Mouse (Mus musculus): ENCODE data around the gene Golph3l. TPM values are rescaled to one million over a fixed set of nuclear protein-coding genes. Genes with fewer than 3 reads are reported as not detected.
"Not testable (repeated sequence)": the region's sequence is repeated elsewhere in the genome, so short reads cannot be mapped to it uniquely, and the experiment has no call there.

Gene Golph3l
- 26.8 and 29.3 TPM in 2 replicates for polyA plus RNA-seq (2012; rRNA removed)

DNA sequence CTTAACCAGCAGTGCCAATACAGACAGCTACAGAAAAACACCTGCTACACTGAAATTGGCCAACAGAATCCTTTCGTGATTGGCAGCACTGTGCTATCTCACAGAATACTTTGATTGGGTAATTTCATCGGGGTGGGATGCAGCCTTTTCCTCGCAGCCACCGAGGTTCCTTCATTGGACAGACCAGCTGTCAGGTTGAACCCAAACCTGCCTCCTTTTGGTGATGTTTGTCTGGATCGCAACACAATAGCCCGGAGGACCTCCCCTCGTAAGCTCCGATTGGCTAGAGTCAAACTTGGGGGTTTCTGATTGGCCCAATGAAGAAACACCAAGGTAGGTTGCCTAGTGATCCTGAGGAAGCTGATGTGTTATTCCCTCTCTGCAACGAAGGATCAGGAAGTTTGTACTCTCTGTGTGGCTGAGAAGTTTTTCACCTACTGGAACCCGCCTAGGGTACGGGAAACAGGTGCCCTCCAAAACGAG is at the start of gene Golph3l:
Golph3l (plus strand) TSS at position 331 of the 483 bp plus-strand sequence.
- DNase-seq (ENCODE audit: low spot score) = peak; percentile 69

DNA sequence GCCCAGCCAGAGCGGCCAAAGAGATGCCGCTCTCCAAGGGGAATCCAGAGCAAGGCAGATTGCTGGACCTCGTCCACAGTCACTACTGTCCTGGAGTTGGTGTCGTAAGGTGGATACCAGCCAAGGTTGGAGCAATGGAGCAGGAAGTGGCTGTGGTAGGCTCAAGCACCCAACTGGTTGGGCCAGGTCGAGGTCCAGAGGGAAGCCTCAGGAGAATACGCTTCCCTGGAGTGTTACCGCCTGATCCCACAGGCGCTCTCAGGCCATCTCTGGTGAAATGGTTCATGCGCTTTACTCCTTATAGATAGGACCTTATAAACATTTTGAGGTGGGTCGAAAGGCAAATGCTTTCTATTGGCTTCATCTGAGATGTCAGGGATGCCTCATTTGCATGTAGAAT is 49.8 kb upstream of the Golph3l start:
- DNase-seq (ENCODE audit: low spot score) = no peak

DNA sequence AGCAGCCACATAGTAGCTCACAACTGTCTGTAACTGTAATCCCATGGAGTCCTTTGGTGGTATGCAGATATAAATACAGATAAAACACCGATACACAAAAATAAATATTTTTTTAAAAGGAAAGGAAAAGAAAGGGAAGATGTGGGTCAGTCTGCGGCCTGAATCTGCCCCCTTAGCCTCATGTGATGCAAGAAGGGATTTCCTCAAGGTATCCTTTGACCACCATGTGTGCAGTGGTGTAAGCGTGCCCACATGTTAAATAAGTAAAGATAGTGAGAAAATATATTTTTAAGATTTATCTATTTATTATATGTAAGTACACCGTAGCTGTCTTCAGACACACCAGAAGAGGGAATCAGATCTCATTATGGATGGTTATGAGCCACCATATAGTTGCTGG is 48.9 kb upstream of the Golph3l start:
- DNase-seq (ENCODE audit: low spot score) = no peak

DNA sequence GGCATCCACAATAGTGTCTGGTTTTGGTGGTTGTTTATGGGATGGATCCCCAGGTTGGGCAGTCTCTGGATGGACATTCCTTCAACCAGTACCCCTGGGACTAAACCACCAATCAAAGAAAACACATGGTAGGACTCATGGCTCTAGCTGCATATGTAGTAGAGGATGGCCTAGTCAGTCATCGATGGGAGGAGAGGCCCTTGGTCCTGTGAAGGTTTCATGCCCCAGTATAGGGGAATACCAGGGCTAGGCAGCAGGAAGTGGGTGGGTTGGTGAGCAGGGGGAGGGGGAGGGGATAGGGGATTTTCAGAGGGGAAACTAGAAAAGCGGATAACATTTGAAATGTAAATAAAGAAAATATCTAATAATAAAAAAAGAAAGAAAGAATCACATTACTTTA is 47.5 kb upstream of the Golph3l start:
- DNase-seq (ENCODE audit: low spot score) = not testable (repeated sequence)

DNA sequence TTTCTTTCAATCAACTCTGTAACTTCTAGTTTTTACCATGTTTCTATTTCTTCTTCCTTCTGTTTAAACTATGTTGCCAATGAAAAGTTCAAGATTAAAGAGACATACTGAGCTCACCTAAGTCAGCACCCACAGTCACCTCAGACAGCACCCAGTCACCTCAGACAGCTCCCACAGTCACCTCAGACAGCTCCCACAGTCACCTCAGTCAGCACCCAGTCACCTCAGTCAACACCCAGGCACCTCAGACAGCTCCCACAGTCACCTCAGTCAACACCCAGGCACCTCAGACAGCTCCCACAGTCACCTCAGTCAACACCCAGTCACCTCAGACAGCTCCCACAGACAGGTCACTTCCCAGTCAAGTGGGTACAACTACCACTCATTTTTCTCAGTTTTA is 46.6 kb upstream of the Golph3l start:
- DNase-seq (ENCODE audit: low spot score) = no peak

DNA sequence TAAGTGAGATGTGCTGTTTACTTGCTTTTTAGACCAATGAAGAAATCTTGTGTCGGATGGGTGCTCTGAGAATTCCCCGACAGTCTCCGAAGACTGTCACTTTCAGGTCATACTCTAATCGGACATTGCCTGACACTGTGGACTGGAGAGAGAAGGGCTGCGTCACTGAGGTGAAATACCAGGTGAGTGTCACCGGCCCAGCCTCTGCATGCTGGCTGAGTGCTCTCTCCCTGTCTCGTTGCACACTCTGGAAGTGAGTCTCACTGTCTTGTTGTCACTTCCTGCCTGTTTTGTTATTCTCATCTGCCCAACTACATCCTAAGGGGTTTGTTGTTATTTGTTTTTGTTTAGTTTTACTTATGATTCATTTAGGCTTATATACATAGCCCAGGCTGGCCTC is 45.8 kb upstream of the Golph3l start:
- DNase-seq (ENCODE audit: low spot score) = no peak

DNA sequence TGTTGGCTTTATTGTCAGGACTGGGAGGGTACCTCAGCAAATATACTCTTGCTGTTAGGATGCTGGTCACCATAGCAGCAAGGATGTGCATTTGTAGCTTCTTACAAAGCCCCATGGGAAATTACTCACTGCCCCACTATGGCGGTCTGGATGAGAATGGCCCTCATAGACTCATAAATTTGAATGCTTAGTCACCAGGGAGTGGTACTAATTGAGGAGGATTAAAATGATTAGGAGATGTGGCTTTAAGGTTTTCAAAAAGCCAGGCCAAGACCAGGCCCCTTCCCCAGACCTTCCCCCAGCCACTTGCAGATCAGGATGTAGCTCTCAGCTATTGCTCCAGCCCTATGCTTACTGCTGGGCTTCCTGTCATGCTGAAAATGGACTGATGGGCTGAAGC is 38.6 kb upstream of the Golph3l start:
- no peak for DNase-seq (ENCODE audit: low spot score)

DNA sequence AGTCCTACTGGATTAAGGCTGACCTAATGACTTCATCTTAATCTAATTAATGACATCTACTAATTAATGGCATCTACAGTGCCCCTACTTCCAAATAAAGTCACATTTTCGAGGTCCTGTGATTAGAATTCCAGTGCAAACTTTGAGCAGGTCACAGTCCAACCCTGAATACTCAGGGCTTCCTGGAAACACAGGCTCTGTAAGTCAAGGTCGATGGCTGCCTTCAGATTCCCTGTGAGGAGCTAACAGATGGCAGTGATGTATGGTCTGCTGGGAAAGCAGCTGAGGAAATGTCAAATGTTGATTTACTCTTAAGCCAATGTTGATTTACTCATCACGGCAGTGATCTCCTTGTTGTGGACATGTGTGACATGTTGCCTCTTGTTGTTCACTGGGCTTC is 34.7 kb upstream of the Golph3l start:
- DNase-seq (ENCODE audit: low spot score) = no peak

DNA sequence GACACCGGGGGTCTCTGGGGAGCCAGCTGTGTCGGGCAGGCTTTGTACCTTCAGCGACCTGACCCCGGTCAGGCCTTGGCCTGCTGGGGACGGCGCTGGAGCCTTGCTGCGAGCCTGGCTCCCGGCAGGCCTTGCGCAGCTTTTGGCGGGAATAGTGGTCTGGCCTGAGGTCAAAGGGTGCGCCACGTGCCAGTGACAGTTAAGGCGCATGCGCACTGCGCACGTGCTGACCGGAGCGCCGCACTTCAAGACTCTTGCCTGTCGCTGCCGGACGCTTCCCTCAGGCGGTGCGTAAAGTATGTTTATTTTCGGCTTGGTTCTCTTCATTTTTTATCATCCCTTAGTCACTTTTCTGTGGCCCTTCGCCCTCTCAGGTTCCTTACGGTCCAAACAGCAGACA is 29.3 kb upstream of the Golph3l start, which contains the start of gene Hormad1:
Hormad1 (plus strand) TSS at position 241 of the 400 bp plus-strand sequence.
- no peak for DNase-seq (ENCODE audit: low spot score)

DNA sequence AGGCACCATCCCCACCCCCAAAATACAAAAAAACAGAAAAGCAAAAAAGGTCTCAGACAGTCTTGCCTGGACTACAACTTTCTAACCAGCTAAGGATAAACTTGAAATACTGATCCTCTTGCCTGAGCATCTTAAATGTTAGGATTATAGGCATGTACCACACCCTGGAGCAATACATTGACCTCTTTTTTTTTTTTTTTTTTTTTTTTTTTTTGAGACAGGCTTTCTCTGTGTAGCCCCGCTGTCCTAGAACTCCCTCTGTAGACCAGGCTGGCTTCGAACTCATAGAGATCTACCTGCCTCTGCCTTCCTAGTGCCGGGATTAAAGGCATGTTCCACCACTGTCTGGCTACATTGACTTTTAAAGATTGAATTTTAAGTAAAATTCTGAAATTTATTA is 28.0 kb upstream of the Golph3l start:
- DNase-seq (ENCODE audit: low spot score) = no peak

DNA sequence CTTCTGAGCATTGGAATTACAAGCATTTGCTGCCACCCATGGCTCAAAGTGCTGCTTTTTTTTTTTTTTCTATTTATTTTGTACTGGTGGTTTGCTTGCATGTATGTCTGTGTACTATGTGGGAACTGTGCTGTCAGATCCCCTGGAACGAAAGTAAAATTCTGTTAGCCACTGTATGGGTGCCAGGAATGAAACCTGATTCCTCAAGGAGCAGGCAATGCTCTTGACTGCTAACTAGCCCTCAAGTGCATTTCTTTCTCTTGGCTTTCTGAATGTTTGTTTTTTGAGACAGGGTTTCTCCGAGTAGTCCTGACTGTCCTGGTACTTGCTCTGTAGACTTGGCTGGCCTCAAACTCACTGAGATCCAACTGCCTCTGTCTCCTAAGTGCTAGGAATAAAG is 26.9 kb upstream of the Golph3l start:
- DNase-seq (ENCODE audit: low spot score) = no peak

DNA sequence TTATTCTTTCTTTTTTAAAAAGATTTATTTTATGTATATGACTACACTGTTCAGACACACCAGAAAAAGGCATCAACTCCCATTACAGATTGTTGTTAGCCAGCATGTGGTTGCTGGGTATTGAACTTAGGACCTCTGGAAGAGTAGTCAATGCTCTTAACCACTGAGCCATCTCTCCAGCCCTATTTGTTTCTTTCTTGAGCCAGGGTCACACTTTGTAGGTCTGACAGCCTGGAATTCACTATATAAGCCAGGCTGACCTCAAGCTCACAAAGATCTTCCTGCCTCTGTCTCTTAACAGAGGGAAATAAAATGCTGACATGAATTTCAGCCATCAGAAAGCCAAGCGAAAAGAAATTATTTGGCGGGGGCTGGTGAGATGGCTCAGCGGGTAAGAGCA is 19.1 kb upstream of the Golph3l start:
- DNase-seq (ENCODE audit: low spot score) = no peak

DNA sequence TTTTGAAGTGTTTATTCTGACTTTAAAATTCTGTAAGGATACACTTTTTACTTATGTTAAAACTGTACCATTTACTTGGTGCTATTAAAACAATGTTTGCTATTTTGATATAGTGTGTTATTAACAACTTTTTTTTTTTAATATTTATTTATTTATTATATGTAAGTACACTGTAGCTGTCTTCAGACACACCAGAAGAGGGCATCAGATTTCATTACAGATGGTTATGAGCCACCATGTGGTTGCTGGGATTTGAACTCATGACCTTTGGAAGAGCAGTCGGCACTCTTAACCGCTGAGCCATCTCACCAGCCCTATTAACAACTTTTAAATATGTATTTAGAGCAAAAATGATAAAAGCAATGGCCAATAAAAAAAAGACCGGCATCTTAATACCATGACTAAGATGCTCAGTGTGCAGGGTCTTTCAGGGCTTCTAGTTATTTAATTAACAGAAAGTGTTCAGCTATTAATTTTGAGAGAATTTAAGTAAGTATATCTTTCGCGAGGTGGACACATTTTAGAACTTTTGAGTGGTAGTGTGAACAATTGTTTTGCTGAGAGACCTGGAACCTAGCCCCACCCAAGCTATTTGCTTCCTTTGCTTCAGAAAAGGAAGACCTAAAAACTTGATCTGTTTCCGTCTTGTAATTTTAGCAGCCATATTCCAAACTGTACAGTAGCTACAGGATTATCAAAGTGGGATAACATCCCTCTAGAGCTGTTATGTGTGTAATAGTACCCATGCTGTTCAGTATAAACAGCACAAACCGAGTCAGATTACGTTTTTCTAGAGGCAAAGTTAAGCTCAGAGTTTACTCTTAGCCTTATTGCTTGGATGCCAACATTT is 755 bp upstream of the Golph3l start:
- DNase-seq (ENCODE audit: low spot score) = no peak

DNA sequence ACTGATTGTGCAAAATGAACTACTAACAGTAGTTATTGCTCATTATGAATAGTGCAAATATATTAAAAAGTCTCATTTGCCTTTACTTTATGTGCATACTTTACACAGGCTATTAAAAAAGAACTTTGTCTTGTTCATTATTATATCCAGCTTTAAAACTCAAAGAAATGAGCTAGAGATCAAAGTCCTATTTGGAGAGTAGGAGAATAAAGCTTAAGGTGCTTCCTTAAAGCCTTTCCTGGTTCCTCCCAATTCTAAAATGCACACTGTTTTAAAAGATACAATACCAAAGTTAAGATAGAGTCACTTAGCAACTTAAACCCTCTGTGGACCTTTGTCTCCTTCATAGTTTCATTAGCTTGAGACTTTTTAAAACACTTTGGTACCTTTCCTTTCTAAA is 10.0 kb downstream of the Golph3l start:
- DNase-seq (ENCODE audit: low spot score) = no peak

DNA sequence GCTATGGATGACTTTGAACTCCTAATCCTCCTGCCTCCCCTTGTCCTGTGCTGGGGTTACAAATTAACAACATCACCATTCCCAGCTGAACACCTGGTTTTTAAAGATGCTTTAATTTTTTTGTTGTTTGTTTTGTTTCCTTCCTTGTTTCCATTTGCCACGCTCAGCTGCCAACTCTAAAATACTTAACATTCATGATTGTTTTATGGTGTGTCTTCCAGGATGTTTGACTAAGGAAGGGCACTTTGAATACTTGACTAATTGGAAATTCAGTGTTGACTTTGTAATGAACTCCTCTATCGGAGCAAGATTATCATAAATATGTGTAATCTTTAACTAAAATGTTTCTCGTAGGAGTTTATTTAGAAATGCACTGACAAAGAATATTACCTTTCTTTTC is 12.6 kb downstream of the Golph3l start:
- no peak for DNase-seq (ENCODE audit: low spot score)

DNA sequence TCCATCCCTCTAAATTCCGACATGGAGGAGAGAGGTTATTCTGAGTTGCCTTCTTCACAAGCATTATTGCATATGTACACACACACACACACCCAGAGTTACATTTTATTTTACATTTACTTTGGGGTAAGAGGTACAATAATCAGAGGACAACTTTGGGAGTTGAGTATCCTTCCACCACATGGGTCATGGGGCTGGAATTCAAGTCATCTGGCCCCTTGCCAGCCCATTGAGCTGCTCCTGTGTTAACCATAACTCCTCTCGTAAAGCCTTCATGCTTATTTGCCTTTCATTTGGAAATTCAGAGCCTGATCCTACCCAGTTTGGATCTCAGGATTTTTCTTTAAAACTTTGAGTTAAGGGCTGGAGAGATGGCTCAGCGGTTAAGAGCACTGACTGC is 17.4 kb downstream of the Golph3l start:
- DNase-seq (ENCODE audit: low spot score) = no peak

DNA sequence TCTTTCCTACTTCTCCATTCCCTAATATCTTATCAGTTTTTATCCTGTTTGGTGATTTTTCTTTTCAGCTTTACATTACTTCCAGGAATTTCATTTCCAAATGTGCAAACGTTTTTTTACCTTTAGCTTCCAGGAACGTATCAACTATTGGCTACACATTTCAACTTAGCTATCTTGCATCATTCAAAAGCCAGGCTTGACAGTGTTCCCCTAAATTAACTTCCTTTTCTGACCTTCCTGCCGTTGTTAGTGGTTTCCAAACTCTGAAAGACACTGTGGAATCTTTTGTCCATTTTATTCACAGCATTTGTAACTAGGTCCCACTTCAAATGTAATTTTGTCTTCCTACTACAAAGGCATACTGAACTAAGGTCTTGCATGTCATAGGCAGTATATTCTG is 20.5 kb downstream of the Golph3l start:
- no peak for DNase-seq (ENCODE audit: low spot score)

DNA sequence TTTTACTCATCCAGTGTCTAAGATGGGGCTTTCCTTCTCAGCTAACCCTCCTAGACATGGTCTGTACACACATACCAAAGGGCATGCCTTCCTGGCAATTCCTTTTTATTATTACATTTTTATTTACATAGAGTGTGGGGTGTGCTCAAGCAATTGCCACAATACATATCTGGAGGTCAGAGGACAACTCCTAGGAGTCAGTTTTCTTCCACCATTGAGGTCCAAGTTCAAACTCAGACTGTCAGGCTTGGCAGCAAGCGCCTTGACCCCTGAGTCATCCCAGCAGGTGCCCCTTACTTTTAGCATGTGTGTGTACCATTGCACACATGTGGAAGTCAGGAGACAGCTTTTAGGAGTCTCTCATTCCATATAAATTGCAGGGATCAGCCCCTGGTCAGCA is 25.3 kb downstream of the Golph3l start:
- no peak for DNase-seq (ENCODE audit: low spot score)

DNA sequence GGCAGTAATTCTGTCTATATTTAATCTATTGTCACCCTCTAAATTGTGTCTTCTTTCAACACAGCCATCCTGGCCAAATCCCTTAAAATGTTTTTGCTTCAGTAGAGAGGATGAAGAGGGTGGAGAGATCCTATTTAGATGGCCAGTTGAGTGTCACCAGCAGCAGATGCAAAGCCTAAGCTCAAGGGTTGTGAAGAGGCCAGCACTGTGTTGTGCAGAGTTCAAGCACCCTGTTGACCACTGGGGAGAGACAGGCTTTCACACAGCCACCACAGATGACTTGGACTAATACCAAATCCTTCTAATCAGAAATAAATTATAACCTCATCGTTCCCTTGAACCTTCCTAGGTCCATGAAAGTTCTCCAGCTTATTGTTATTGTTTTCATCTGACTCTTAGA is 29.8 kb downstream of the Golph3l start:
- DNase-seq (ENCODE audit: low spot score) = no peak

DNA sequence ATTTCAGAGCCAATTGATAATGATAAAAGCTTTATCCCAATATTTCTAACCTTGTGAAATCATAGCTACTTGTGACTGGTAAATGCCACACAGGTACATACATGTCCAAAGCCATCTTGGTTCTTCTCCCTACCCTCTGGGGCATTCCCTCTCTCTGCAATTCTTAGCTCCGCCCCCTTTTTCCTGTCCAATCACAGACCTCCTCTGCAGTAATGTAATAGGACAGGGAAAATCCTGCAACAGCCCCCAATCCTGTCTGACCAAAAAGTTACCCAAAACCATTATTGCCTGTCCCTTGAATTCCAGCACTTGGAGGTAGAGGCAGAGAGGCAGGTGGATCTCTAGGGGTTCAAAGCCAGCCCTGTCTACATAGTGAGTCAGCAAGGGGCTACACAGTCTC is 32.5 kb downstream of the Golph3l start:
- no peak for DNase-seq (ENCODE audit: low spot score)

DNA sequence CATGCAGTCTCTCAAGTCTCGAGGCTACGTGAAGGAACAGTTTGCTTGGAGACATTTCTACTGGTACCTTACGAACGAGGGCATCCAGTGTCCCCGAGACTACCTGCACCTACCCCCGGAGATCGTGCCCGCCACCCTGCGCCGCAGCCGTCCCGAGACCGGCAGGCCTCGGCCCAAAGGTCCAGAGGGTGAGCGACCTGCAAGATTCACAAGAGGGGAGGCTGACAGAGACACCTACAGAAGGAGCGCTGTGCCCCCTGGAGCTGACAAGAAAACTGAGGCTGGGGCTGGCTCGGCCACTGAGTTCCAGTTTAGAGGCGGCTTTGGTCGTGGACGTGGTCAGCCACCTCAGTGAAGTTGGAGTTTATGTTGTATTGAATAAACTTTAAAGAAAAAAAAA is 33.7 kb downstream of the Golph3l start:
- not testable (repeated sequence) for DNase-seq (ENCODE audit: low spot score)

DNA sequence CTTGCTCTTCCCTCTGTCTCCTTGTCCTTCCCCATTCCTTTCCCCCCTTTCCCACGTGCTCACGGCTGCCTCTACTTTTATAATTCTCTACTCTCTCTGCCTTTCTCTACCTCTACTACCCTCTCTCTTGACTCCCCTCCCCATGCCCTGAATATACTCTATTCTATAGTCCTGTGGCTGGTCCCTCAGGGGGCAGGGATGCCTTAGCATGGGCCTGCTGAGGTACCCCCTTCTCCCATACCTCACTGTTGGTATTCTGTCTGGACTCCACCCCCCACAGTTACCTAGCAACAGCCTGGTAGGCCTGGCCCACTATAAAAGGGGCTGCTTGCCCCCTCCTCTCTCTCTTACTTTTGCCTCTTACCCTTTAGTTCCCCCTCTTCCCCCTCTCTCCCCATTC is 34.8 kb downstream of the Golph3l start:
- no peak for DNase-seq (ENCODE audit: low spot score)

DNA sequence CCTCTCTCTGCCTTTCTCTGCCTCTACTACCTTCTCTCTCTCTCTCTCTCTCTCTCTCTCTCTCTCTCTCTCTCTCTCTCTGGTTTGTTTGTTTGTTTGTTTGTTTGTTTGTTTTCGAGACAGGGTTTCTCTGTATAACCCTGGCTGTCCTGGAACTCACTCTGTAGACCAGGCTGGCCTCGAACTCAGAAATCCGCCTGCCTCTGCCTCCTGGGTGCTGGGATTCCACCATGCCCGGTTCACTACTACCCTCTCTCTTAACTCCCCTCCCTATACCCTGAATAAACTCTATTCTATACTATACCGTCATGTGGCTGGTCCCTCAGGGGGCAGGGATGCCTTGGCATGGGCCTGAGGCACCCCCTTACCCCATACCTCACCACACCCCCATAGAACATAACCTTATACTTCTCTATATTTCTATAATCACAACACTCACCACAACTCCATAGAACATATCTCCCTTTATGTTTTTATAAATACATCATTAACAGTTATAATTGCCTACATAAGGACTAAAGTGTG is 35.3 kb downstream of the Golph3l start:
- not testable (repeated sequence) for DNase-seq (ENCODE audit: low spot score)
